Mouse (Mus musculus): Measurements from ENCODE around the gene Rbfox3. TPM values are rescaled to one million over a fixed set of nuclear protein-coding genes. Genes with fewer than 3 reads are reported as not detected.

Gene Rbfox3
- polyA plus RNA-seq, 1 experiment = 0.03 TPM

GRCm38 (mm10) chr11:118894835-118895234, 16.6 kb downstream of the Rbfox3 start:
- TF ChIP-seq FLI1 (IDR thresholded peaks at IDR 0.05; ENCODE audit: low read length) (no peak), GATA1 (IDR thresholded peaks at IDR 0.05; ENCODE audit: borderline replicate concordance, low read length) (no peak)
- H3K27me3 ChIP-seq (replicated peaks) = peaks cover 50% of the 10 kb centered on the region
- no peaks in the 10 kb centered on the region for H3K9me3 ChIP-seq
- no peaks in the 10 kb centered on the region for H3K4me1 ChIP-seq
- H3K4me3 ChIP-seq (replicated peaks) = no peak overlapping the region
- H3K36me3 ChIP-seq (replicated peaks; ENCODE audit: low read length) = no peaks in the 10 kb centered on the region

DNA sequence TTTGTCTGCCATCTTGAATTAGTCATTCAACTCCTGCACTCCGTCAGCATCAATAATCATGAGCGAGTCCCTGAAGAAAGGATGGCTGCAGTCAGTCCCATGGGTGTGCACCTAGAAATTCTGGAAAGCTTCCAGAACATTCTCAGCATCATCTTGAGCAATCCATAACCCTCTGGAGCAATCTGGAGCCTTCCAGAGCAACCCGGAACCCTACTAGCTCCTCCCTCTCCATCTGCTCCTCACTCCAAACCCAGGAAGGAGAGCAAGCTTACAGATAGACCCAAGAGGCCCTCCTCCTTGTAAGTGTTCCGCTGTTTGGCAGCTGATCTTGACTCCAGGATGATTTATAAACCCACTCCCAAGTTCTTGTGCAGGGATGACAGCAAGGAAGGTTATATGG, 17.2 kb downstream of the Rbfox3 start:
- H3K27me3 ChIP-seq (replicated peaks) = peaks cover 47% of the 10 kb centered on the region
- H3K9me3 ChIP-seq = no peaks in the 10 kb centered on the region
- TF ChIP-seq GATA1 (IDR thresholded peaks at IDR 0.05; ENCODE audit: borderline replicate concordance, low read length) (no peak), FLI1 (IDR thresholded peaks at IDR 0.05; ENCODE audit: low read length) (no peak)
- H3K36me3 ChIP-seq (replicated peaks; ENCODE audit: low read length) = no peaks in the 10 kb centered on the region
- no peak overlapping the region for H3K4me3 ChIP-seq (replicated peaks)
- H3K4me1 ChIP-seq = no peaks in the 10 kb centered on the region

- TF ChIP-seq GATA1 (IDR thresholded peaks at IDR 0.05; ENCODE audit: borderline replicate concordance, low read length) (no peak), FLI1 (IDR thresholded peaks at IDR 0.05; ENCODE audit: low read length) (no peak)
- Histone ChIP-seq H3K4me1 (no peaks in the 10 kb centered on the region), H3K9me3 (no peaks in the 10 kb centered on the region), H3K36me3 (replicated peaks; ENCODE audit: low read length) (no peaks in the 10 kb centered on the region), H3K4me3 (replicated peaks) (no peak overlapping the region), H3K27me3 (replicated peaks) (peaks cover 43% of the 10 kb centered on the region)
Observed at GRCm38 (mm10) chr11:118892876-118893275, 18.5 kb downstream of the Rbfox3 start.

GRCm38 (mm10) chr11:118891516-118891915, 19.9 kb downstream of the Rbfox3 start:
- TF ChIP-seq GATA1 (IDR thresholded peaks at IDR 0.05; ENCODE audit: borderline replicate concordance, low read length) = no peak
- Histone ChIP-seq H3K4me1 (peaks cover 5% of the 10 kb centered on the region; the same call in 1 of the 2 replicates), H3K36me3 (replicated peaks; ENCODE audit: low read length) (no peaks in the 10 kb centered on the region), H3K27me3 (replicated peaks) (peaks cover 38% of the 10 kb centered on the region), H3K4me3 (replicated peaks) (no peak overlapping the region), H3K9me3 (peaks cover 9% of the 10 kb centered on the region)

DNA sequence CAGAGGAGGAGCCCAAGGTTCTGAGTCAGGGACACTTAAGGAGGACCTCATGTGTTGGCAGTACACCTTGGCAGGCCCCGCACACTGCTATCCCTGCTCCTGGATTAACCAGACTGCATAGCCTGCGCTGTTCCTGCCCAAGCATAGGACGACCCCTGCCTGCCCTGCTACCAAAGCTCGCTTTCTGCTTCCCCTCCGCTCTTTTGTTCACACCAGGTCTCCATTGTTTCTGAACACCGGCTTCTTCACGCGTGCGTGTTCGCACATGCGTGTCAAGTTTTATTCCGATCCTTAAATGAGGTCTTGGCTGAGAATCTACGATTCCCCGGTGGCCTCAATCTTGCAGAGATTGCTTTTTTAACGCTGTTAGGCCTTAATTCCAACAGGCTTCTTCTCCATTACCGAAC, 20.4 kb downstream of the Rbfox3 start:
- Histone ChIP-seq H3K27me3 (replicated peaks) (peaks cover 37% of the 10 kb centered on the region), H3K36me3 (replicated peaks; ENCODE audit: low read length) (no peaks in the 10 kb centered on the region), H3K9me3 (peaks cover 10% of the 10 kb centered on the region)

DNA sequence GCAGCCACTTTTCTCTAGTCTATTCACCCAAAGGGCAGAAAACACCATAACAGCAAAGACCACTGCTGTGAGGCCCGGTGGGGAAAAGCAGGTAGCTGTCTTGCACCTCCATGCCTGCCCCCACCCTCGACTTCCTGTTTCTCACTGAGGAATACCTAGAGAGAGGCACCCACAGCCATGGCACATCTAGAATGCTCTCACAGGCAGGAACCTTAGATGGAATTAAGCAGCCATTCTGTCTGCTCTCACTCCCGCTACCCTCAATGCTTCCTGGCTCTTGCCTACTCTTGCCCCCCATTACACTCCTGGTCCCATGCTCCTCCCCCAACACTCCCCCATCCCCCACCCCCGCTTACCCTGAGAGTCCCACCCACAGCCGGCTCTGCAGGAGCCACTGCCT, 20.9 kb downstream of the Rbfox3 start:
- H3K4me3 ChIP-seq (replicated peaks) = no peak overlapping the region
- no peaks in the 10 kb centered on the region for H3K36me3 ChIP-seq (replicated peaks; ENCODE audit: low read length)
- peaks cover 10% of the 10 kb centered on the region for H3K9me3 ChIP-seq
- H3K4me1 ChIP-seq = peaks cover 5% of the 10 kb centered on the region; the same call in 1 of the 2 replicates
- H3K27me3 ChIP-seq (replicated peaks) = peaks cover 37% of the 10 kb centered on the region
- TF ChIP-seq GATA1 (IDR thresholded peaks at IDR 0.05; ENCODE audit: borderline replicate concordance, low read length) = no peak
- TF ChIP-seq FLI1 (IDR thresholded peaks at IDR 0.05; ENCODE audit: low read length) = no peak

More for the DNA sequence above, 20.4 kb downstream of the Rbfox3 start:
- Histone ChIP-seq H3K4me3 (replicated peaks) (no peak overlapping the region), H3K4me1 (peaks cover 5% of the 10 kb centered on the region; the same call in 1 of the 2 replicates)
- TF ChIP-seq FLI1 (IDR thresholded peaks at IDR 0.05; ENCODE audit: low read length) = no peak
- no peak for TF ChIP-seq GATA1 (IDR thresholded peaks at IDR 0.05; ENCODE audit: borderline replicate concordance, low read length)

DNA sequence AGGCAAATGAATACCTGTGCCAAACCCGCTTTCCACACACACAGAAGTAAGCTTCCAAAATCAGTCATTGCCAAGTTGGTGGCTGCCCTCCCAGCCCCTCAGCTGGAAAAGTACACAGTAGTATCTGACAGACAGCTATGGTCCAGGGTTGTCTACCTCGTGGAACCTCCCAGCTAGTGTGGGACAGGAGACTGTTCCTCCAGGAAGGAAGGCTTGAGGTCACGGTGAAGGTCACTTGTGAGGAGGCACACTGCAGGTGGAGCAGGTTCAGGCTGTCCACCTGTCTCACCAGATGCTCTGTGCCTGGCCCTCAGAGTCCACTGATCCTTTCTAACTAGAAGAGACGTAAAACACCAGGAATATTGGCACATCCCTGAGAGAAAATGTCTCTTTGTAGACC, 21.9 kb downstream of the Rbfox3 start:
- H3K36me3 ChIP-seq (replicated peaks; ENCODE audit: low read length) = no peaks in the 10 kb centered on the region
- H3K9me3 ChIP-seq = peaks cover 13% of the 10 kb centered on the region
- peaks cover 30% of the 10 kb centered on the region for H3K27me3 ChIP-seq (replicated peaks)
- TF ChIP-seq GATA1 (IDR thresholded peaks at IDR 0.05; ENCODE audit: borderline replicate concordance, low read length) = no peak
- TF ChIP-seq FLI1 (IDR thresholded peaks at IDR 0.05; ENCODE audit: low read length) = no peak
- no peak overlapping the region for H3K4me3 ChIP-seq (replicated peaks)
- peaks cover 5% of the 10 kb centered on the region; the same call in 1 of the 2 replicates for H3K4me1 ChIP-seq

DNA sequence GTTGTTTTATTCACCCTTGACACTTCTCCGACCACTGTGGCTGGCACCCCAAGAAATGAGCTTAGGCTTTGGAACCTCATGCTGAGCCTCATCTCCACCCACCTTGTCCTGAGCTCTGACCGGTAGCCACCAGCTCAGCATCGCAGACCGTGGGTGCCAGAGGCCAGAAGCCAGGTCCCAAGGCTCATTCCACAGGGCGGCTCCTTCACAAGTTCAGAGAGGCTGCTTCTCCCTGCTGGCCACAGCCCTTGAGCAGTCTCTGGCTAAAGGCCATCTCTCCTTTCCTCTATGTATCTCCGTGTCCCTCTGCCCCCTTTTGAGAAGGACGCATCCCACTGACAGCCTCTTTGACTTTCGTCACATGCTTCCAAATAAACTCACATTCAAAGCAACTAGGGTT, 23.0 kb downstream of the Rbfox3 start:
- Histone ChIP-seq H3K36me3 (replicated peaks; ENCODE audit: low read length) (no peaks in the 10 kb centered on the region), H3K4me1 (peaks cover 5% of the 10 kb centered on the region; the same call in 1 of the 2 replicates), H3K27me3 (replicated peaks) (peaks cover 25% of the 10 kb centered on the region), H3K4me3 (replicated peaks) (no peak overlapping the region), H3K9me3 (peaks cover 13% of the 10 kb centered on the region)
- no peak for TF ChIP-seq FLI1 (IDR thresholded peaks at IDR 0.05; ENCODE audit: low read length)
- no peak for TF ChIP-seq GATA1 (IDR thresholded peaks at IDR 0.05; ENCODE audit: borderline replicate concordance, low read length)

- peaks cover 13% of the 10 kb centered on the region for H3K9me3 ChIP-seq
- peak overlapping the region; percentile 68 for H3K4me3 ChIP-seq (replicated peaks)
- TF ChIP-seq FLI1 (IDR thresholded peaks at IDR 0.05; ENCODE audit: low read length) (no peak), GATA1 (IDR thresholded peaks at IDR 0.05; ENCODE audit: borderline replicate concordance, low read length) (no peak)
- peaks cover 22% of the 10 kb centered on the region for H3K27me3 ChIP-seq (replicated peaks)
- no peaks in the 10 kb centered on the region for H3K36me3 ChIP-seq (replicated peaks; ENCODE audit: low read length)
- H3K4me1 ChIP-seq = peaks cover 5% of the 10 kb centered on the region; the same call in 1 of the 2 replicates
Observed at GRCm38 (mm10) chr11:118887206-118887605, 24.2 kb downstream of the Rbfox3 start.

GRCm38 (mm10) chr11:118886269-118886965, 25.0 kb downstream of the Rbfox3 start:
- Histone ChIP-seq H3K9me3 (peaks cover 13% of the 10 kb centered on the region), H3K27me3 (replicated peaks) (peaks cover 20% of the 10 kb centered on the region), H3K4me3 (replicated peaks) (peak overlapping the region; percentile 75), H3K36me3 (replicated peaks; ENCODE audit: low read length) (no peaks in the 10 kb centered on the region), H3K4me1 (peaks cover 5% of the 10 kb centered on the region; the same call in 1 of the 2 replicates)
- TF ChIP-seq FLI1 (IDR thresholded peaks at IDR 0.05; ENCODE audit: low read length) (no peak), GATA1 (IDR thresholded peaks at IDR 0.05; ENCODE audit: borderline replicate concordance, low read length) (no peak)
